Mouse (Mus musculus) lung, adult 2 months (tissue): Measurements from ENCODE around the gene Abhd10. TPM values are rescaled to one million over a fixed set of nuclear protein-coding genes. Genes with fewer than 3 reads are reported as not detected.

Source experiments
- DNase-seq: peaks from one replicate; pipeline ENCODE4 v3.0.0; 2022
- H3K4me1 ChIP-seq: fragments of 200-500 bp; 2 replicates; pipeline ENCODE4 v1.6.1; 2011; ENCODE audit warnings: low read length; ENCODE audit not compliant: control insufficient read depth, insufficient read depth
- H3K4me3 ChIP-seq: fragments of 200-500 bp; replicated peaks from 2 replicates; pipeline ENCODE3; 2011; ENCODE audit warnings: low read depth, mild to moderate bottlenecking, control low read depth, low read length; ENCODE audit errors: extremely low read depth
- CTCF ChIP-seq: fragments of 200-500 bp; IDR thresholded peaks from 2 replicates; pipeline ENCODE4 v1.5.1; 2011; ENCODE audit warnings: mild to moderate bottlenecking, low read length, control low read depth; ENCODE audit not compliant: insufficient read depth
- POLR2A ChIP-seq: fragments of 200-500 bp; IDR thresholded peaks from 2 replicates; pipeline ENCODE4 v1.6.1; 2011; ENCODE audit warnings: low read depth, mild to moderate bottlenecking, control low read depth, low read length, borderline replicate concordance; ENCODE audit errors: extremely low read depth
- WGBS: fragments of 180-500 bp; shearing (Covaris S2); methylation state at CpG from one replicate; pipeline ENCODE4 v1.1.7; 2018; 5-methylcytosine and 5-hydroxymethylcytosine counted together
- polyA plus RNA-seq: library from polyadenylated mRNA; depleted of rRNA; stranded (reverse); fragments of >200 nt; gene quantifications from 2 replicates; pipeline ENCODE4 v1.2.3, GENCODE M21; 2012; rRNA removed

The Abhd10 gene
- polyA plus RNA-seq, 1 experiment: 7.2 TPM

GRCm38 (mm10) chr16:45686833-45687232 is 55.9 kb downstream of the Abhd10 start:
- TF ChIP-seq POLR2A: no peak
- TF ChIP-seq CTCF: no peak
- 74% methylated on average over 3 of the region's 3 CpGs for WGBS
- no peak overlapping the region for H3K4me3 ChIP-seq
- H3K4me1 ChIP-seq: no peaks in the 10 kb centered on the region
- DNase-seq: no peak

GRCm38 (mm10) chr16:45685295-45685694 is 57.5 kb downstream of the Abhd10 start:
- no peak for DNase-seq
- Histone ChIP-seq H3K4me3 (no peak overlapping the region), H3K4me1 (no peaks in the 10 kb centered on the region)
- no peak for TF ChIP-seq CTCF
- no peak for TF ChIP-seq POLR2A
- 72% methylated on average over 3 of the region's 3 CpGs for WGBS

GRCm38 (mm10) chr16:45684815-45685214 is 57.9 kb downstream of the Abhd10 start:
- Histone ChIP-seq H3K4me1 (no peaks in the 10 kb centered on the region), H3K4me3 (no peak overlapping the region)
- 13% methylated on average over 8 of the region's 8 CpGs for WGBS
- peak; percentile 62 for DNase-seq
- TF ChIP-seq POLR2A (no peak), CTCF (peak; percentile 87)

Other genes starting within 250 kb of the Abhd10 start
- 0.05 TPM in 1 of 2 replicates, not detected in the other for gene Gm609, start 250.0 kb downstream of the Abhd10 start, polyA plus RNA-seq
- gene Gm17783, start 210.9 kb downstream of the Abhd10 start, polyA plus RNA-seq: not detected in 2 replicates
- gene Slc9c1, start 207.6 kb downstream of the Abhd10 start, polyA plus RNA-seq: not detected in 2 replicates
- 0.30 and 0.41 TPM in 2 replicates for gene Gcsam, start 132.6 kb downstream of the Abhd10 start, polyA plus RNA-seq
- gene BC016579, start 88.9 kb downstream of the Abhd10 start, polyA plus RNA-seq: 0.05 and 0.17 TPM in 2 replicates
- gene Tmprss7, start 49.3 kb downstream of the Abhd10 start, polyA plus RNA-seq: 0.06 TPM in 1 of 2 replicates, not detected in the other
- 0.58 and 1.1 TPM in 2 replicates for gene Tagln3, start 18.3 kb downstream of the Abhd10 start, polyA plus RNA-seq
- 53.0 and 55.6 TPM in 2 replicates for gene Phldb2, start 210.6 kb upstream of the Abhd10 start, polyA plus RNA-seq